Mouse (Mus musculus): ENCODE measurements around the gene Tmem74b.

Tmem74b gene

GRCm38 (mm10) chr2:151742084-151742483, 40.3 kb downstream of the Tmem74b start:
- no peak for DNase-seq (ENCODE audit: low spot score)

GRCm38 (mm10) chr2:151742850-151743679, 41.3 kb downstream of the Tmem74b start:
- no peak for DNase-seq (ENCODE audit: low spot score)

- DNase-seq (ENCODE audit: low spot score), result no peak
Observed at GRCm38 (mm10) chr2:151743845-151744244, 42.0 kb downstream of the Tmem74b start, which contains the start of gene Psmf1. Gene Psmf1, minus strand, starts transcription at chr2:151744186.

DNA sequence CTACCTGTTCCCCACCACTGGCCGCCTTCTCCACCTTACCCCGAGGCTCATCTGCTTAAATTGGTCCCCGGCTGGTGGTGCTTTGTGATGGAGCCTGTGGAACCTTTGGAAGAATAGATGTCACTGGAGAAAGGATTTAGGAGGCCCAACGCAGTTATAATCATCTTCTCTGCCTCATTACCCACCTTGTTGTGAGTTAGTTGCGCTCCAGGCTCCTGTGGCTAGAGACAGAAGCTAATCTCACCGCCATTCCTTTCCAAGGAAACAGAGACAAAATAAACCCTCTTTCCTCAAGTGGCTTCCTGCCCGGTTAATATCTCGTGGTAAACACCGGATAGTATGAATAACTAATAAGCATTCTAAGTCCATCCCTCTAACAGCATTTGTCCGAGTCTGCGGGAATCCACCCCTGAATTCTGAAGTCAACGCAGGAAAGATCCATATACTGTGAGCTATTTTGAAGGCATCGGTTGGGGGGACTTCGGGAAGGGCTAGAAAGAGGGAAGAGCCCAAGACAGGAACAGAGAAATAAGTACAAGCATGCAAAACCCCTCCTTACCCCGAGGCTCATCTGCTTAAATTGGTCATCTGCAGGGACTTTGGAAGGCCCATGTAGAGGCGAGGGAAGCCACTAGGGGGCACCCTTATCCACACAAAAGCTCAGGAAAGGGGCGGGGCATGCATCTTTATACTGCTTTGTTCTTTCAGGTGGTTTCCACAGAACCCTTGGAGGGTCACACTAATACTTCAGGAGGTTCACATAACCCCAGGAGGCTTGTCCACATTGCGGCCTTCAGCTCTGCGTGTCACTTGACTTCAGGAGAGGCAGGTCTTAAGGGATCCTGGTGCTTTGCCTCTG, 46.3 kb downstream of the Tmem74b start:
- DNase-seq (ENCODE audit: low spot score), result peak; percentile 76

DNA sequence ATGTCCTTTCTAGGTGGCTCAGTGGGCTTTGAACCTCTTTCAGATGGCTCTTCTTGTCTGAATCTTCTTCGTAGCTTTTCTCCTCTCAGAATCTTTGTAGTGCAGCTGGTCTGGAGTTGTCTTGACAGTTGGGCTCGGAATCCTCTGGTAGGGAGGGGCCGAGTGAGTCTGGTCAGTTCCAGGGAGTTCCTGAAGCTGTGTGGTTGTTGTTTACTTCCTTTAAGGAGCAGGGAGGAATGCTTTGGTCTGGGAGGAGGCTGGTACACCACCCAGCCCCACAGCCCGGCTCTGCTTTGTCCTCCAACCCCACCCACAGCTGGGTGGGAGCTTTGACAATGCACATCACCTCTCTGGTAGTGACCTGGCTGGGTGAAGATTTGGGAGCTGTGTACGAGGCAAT, 49.5 kb downstream of the Tmem74b start:
- DNase-seq (ENCODE audit: low spot score), result no peak

DNA sequence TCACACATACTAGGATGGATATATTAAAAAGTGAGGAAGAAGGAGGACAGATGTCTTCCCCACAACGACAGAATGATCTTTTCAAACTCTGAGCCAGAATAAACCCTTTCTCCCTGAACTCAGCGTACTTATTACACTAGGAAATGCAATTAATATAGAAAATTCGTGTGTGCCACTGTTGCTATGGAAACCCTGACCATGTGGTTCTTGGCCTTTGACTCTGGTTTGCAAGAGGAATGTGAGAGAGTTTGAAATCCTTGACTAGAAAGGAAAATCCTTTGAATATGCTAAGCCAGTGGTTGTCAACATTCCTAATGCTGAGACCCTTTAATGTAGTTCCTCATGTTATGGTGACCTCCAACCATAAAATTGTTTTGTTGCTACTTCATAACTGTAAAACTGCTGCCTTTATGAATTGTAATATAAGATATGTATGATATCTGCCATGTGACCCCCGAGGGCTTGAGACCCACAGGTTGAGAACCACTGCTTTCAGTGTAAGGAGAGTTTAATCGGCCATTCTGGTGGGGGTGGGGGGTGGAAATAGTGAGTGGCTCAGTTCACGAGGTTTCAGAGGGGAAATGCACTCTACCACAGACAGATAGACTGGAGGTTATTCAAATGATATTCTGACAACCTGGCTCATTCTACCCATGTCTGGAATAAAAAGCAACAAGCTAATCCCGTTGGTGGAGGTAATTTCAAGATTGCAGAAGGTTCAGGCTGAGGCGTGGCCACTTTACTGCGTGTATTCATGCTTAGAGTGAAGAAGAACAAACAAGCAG, 54.7 kb downstream of the Tmem74b start:
- no peak for DNase-seq (ENCODE audit: low spot score)

DNA sequence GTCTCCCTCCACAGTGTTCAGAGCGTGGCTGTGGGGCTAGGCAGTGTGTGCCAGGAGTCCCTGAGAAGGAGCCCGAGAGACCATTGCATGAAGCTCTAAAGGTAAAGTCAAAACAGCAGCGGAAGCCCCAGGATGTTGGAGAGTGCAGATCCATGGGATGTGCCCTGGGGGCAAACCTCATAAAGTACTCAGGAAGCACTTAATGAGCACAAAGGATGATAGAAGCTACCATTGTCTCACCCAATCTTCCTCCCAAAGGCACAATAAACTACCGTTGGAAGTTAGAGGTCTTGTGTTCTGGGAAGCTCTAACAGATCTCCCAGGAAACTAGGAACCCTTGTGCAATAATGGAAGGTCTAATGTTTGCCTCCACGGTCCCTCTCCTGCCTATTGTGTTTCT, 55.6 kb downstream of the Tmem74b start:
- no peak for DNase-seq (ENCODE audit: low spot score)

- DNase-seq (ENCODE audit: low spot score), result no peak
Observed at GRCm38 (mm10) chr2:151758806-151759353, 57.1 kb downstream of the Tmem74b start.
